Mouse (Mus musculus): Measurements from ENCODE around the gene Arl15. TPM values are rescaled to one million over a fixed set of nuclear protein-coding genes. Genes with fewer than 3 reads are reported as not detected.
A peak's percentile ranks its signal among the peaks of the same experiment; 100 is the strongest.
"Not testable (repeated sequence)": the region's sequence is repeated elsewhere in the genome, so short reads cannot be mapped to it uniquely, and the experiment has no call there.

The Arl15 gene
- polyA plus RNA-seq, 1 experiment from 2014 or later = 14.2 TPM

- Histone ChIP-seq H3K9me3 (replicated peaks) (no peaks in the 10 kb centered on the region), H3K4me1 (no peaks in the 10 kb centered on the region), H3K4me3 (no peak overlapping the region), H3K4me2 (replicated peaks) (no peak overlapping the region), H3K36me3 (no peaks in the 10 kb centered on the region), H3K27me3 (no peaks in the 10 kb centered on the region), H3K9ac (no peak overlapping the region), H3K27ac (no peak overlapping the region)
- ATAC-seq (ENCODE audit: low FRiP score) = no peak
- WGBS = 72% methylated on average over 10 of the region's 10 CpGs
Observed at GRCm38 (mm10) chr13:113775244-113776140, 18.8 kb upstream of the Arl15 start.

GRCm38 (mm10) chr13:113785803-113786202, 8.5 kb upstream of the Arl15 start:
- no peak overlapping the region for H3K4me2 ChIP-seq (replicated peaks)
- H3K4me1 ChIP-seq = no peaks in the 10 kb centered on the region
- H3K27ac ChIP-seq = no peak overlapping the region
- H3K9me3 ChIP-seq (replicated peaks) = no peaks in the 10 kb centered on the region
- H3K27me3 ChIP-seq = no peaks in the 10 kb centered on the region
- H3K9ac ChIP-seq = no peak overlapping the region
- H3K4me3 ChIP-seq = no peak overlapping the region
- H3K36me3 ChIP-seq = no peaks in the 10 kb centered on the region
- 64% methylated on average over 5 of the region's 5 CpGs for WGBS
- ATAC-seq (ENCODE audit: low FRiP score) = no peak

GRCm38 (mm10) chr13:113787136-113787535, 7.2 kb upstream of the Arl15 start:
- 79% methylated on average over 8 of the region's 8 CpGs for WGBS
- Histone ChIP-seq H3K4me3 (no peak overlapping the region), H3K36me3 (no peaks in the 10 kb centered on the region), H3K4me1 (no peaks in the 10 kb centered on the region), H3K27me3 (no peaks in the 10 kb centered on the region), H3K4me2 (replicated peaks) (no peak overlapping the region), H3K27ac (no peak overlapping the region), H3K9ac (no peak overlapping the region), H3K9me3 (replicated peaks) (no peaks in the 10 kb centered on the region)
- no peak for ATAC-seq (ENCODE audit: low FRiP score)

GRCm38 (mm10) chr13:113790016-113790415, 4.3 kb upstream of the Arl15 start:
- H3K4me1 ChIP-seq; H3K4me2 ChIP-seq (replicated peaks); H3K27me3 ChIP-seq; ATAC-seq (ENCODE audit: low FRiP score); H3K9ac ChIP-seq; H3K36me3 ChIP-seq; H3K4me3 ChIP-seq; H3K9me3 ChIP-seq (replicated peaks); H3K27ac ChIP-seq: not testable (repeated sequence)
- 94% methylated on average over 3 of the region's 3 CpGs for WGBS

GRCm38 (mm10) chr13:113793637-113794036, 668 bp upstream of the Arl15 start:
- H3K4me1 ChIP-seq = peaks cover 19% of the 10 kb centered on the region
- H3K27me3 ChIP-seq = no peaks in the 10 kb centered on the region
- H3K9ac ChIP-seq = peak overlapping the region; percentile 66
- peak overlapping the region; percentile 50 for H3K4me2 ChIP-seq (replicated peaks)
- ATAC-seq (ENCODE audit: low FRiP score) = no peak
- H3K4me3 ChIP-seq = peak overlapping the region; percentile 85
- H3K36me3 ChIP-seq = no peaks in the 10 kb centered on the region
- peak overlapping the region; percentile 90 for H3K27ac ChIP-seq
- no peaks in the 10 kb centered on the region for H3K9me3 ChIP-seq (replicated peaks)
- 75% methylated on average over 9 of the region's 9 CpGs for WGBS

- no peaks in the 10 kb centered on the region for H3K9me3 ChIP-seq (replicated peaks)
- peak overlapping the region; percentile 90 for H3K27ac ChIP-seq
- H3K27me3 ChIP-seq = no peaks in the 10 kb centered on the region
- 2% methylated on average over 48 of the region's 52 CpGs for WGBS
- peak overlapping the region; percentile 85 for H3K4me3 ChIP-seq
- H3K36me3 ChIP-seq = no peaks in the 10 kb centered on the region
- H3K4me1 ChIP-seq = peaks cover 19% of the 10 kb centered on the region
- H3K4me2 ChIP-seq (replicated peaks) = peak overlapping the region; percentile 72
- H3K9ac ChIP-seq = peak overlapping the region; percentile 91
- ATAC-seq (ENCODE audit: low FRiP score) = peak; percentile 70
Observed at GRCm38 (mm10) chr13:113794705-113795655, 675 bp downstream of the Arl15 start.

- Histone ChIP-seq H3K4me2 (replicated peaks) (no peak overlapping the region), H3K4me1 (peaks cover 22% of the 10 kb centered on the region), H3K4me3 (no peak overlapping the region), H3K36me3 (no peaks in the 10 kb centered on the region), H3K27me3 (no peaks in the 10 kb centered on the region), H3K9me3 (replicated peaks) (no peaks in the 10 kb centered on the region), H3K9ac (no peak overlapping the region), H3K27ac (no peak overlapping the region)
- no peak for ATAC-seq (ENCODE audit: low FRiP score)
- WGBS = 96% methylated on average over 6 of the region's 6 CpGs
Observed at GRCm38 (mm10) chr13:113797378-113797777, 3.1 kb downstream of the Arl15 start.

- Histone ChIP-seq H3K4me1 (peaks cover 22% of the 10 kb centered on the region), H3K9me3 (replicated peaks) (no peaks in the 10 kb centered on the region), H3K27ac (no peak overlapping the region), H3K4me2 (replicated peaks) (no peak overlapping the region), H3K27me3 (no peaks in the 10 kb centered on the region), H3K9ac (no peak overlapping the region), H3K4me3 (no peak overlapping the region), H3K36me3 (no peaks in the 10 kb centered on the region)
- WGBS = 82% methylated on average over 4 of the region's 4 CpGs
- no peak for ATAC-seq (ENCODE audit: low FRiP score)
Observed at GRCm38 (mm10) chr13:113799361-113799760, 5.1 kb downstream of the Arl15 start.

GRCm38 (mm10) chr13:113800246-113800645, 5.9 kb downstream of the Arl15 start:
- WGBS = 93% methylated on average over 4 of the region's 4 CpGs
- Histone ChIP-seq H3K9me3 (replicated peaks) (no peaks in the 10 kb centered on the region), H3K9ac (no peak overlapping the region), H3K27me3 (no peaks in the 10 kb centered on the region), H3K36me3 (no peaks in the 10 kb centered on the region), H3K4me2 (replicated peaks) (no peak overlapping the region), H3K27ac (no peak overlapping the region), H3K4me1 (peaks cover 21% of the 10 kb centered on the region), H3K4me3 (no peak overlapping the region)
- no peak for ATAC-seq (ENCODE audit: low FRiP score)

- no peaks in the 10 kb centered on the region for H3K27me3 ChIP-seq
- H3K4me3 ChIP-seq = no peak overlapping the region
- 0 out of 2 replicates have a peak, but pooled peaks cover 4% of the 10 kb centered on the region for H3K4me1 ChIP-seq
- WGBS = 87% methylated on average over 9 of the region's 9 CpGs
- no peak for ATAC-seq (ENCODE audit: low FRiP score)
- H3K9me3 ChIP-seq (replicated peaks) = no peaks in the 10 kb centered on the region
- no peak overlapping the region for H3K9ac ChIP-seq
- no peak overlapping the region for H3K4me2 ChIP-seq (replicated peaks)
- no peak overlapping the region for H3K27ac ChIP-seq
- H3K36me3 ChIP-seq = no peaks in the 10 kb centered on the region
Observed at GRCm38 (mm10) chr13:113802571-113802970, 8.3 kb downstream of the Arl15 start.

GRCm38 (mm10) chr13:113811141-113811540, 16.8 kb downstream of the Arl15 start:
- 91% methylated on average over 2 of the region's 2 CpGs for WGBS
- Histone ChIP-seq H3K4me3 (no peak overlapping the region), H3K9ac (no peak overlapping the region), H3K9me3 (replicated peaks) (no peaks in the 10 kb centered on the region), H3K27ac (no peak overlapping the region), H3K36me3 (no peaks in the 10 kb centered on the region), H3K4me1 (peaks cover 16% of the 10 kb centered on the region), H3K27me3 (no peaks in the 10 kb centered on the region), H3K4me2 (replicated peaks) (no peak overlapping the region)
- no peak for ATAC-seq (ENCODE audit: low FRiP score)

- no peak overlapping the region for H3K4me3 ChIP-seq
- no peaks in the 10 kb centered on the region for H3K9me3 ChIP-seq (replicated peaks)
- no peak overlapping the region for H3K9ac ChIP-seq
- 65% methylated on average over 9 of the region's 9 CpGs for WGBS
- no peak overlapping the region for H3K27ac ChIP-seq
- H3K27me3 ChIP-seq = no peaks in the 10 kb centered on the region
- no peak for ATAC-seq (ENCODE audit: low FRiP score)
- H3K36me3 ChIP-seq = no peaks in the 10 kb centered on the region
- H3K4me2 ChIP-seq (replicated peaks) = no peak overlapping the region
- peaks cover 21% of the 10 kb centered on the region for H3K4me1 ChIP-seq
Observed at GRCm38 (mm10) chr13:113811910-113812592, 17.7 kb downstream of the Arl15 start.

All from hindbrain, embryonic 12.5 days (tissue).